Mouse (Mus musculus): Measurements from ENCODE around the gene Nek1. TPM values are rescaled to one million over a fixed set of nuclear protein-coding genes. Genes with fewer than 3 reads are reported as not detected.

Nek1 gene
- polyA plus RNA-seq, 1 experiment from 2014 or later, result 18.3 TPM

GRCm38 (mm10) chr8:61121631-61122030, 128.6 kb downstream of the Nek1 start:
- H3K9ac ChIP-seq, result no peak overlapping the region
- no peak for ATAC-seq
- WGBS, result 100% methylated on average over 1 of the region's 1 CpGs
- no peak overlapping the region for H3K4me2 ChIP-seq
- no peaks in the 10 kb centered on the region for H3K9me3 ChIP-seq (replicated peaks)
- no peaks in the 10 kb centered on the region for H3K4me1 ChIP-seq
- H3K27me3 ChIP-seq, result no peaks in the 10 kb centered on the region
- H3K27ac ChIP-seq, result no peak overlapping the region
- H3K36me3 ChIP-seq (ENCODE audit: poor library complexity, severe bottlenecking), result peaks cover 18% of the 10 kb centered on the region
- H3K4me3 ChIP-seq, result no peak overlapping the region

GRCm38 (mm10) chr8:61127299-61127861, 134.4 kb downstream of the Nek1 start:
- Histone ChIP-seq H3K36me3 (ENCODE audit: poor library complexity, severe bottlenecking) (peaks cover 14% of the 10 kb centered on the region), H3K9me3 (replicated peaks) (no peaks in the 10 kb centered on the region), H3K4me1 (no peaks in the 10 kb centered on the region), H3K4me3 (no peak overlapping the region), H3K9ac (no peak overlapping the region), H3K27me3 (no peaks in the 10 kb centered on the region), H3K27ac (no peak overlapping the region), H3K4me2 (no peak overlapping the region)
- WGBS, result 62% methylated on average over 2 of the region's 2 CpGs
- no peak for ATAC-seq

- Histone ChIP-seq H3K36me3 (ENCODE audit: poor library complexity, severe bottlenecking) (peaks cover 5% of the 10 kb centered on the region; the same call in 1 of the 2 replicates), H3K27me3 (no peaks in the 10 kb centered on the region), H3K27ac (no peak overlapping the region), H3K9ac (no peak overlapping the region), H3K9me3 (replicated peaks) (no peaks in the 10 kb centered on the region), H3K4me3 (no peak overlapping the region), H3K4me1 (no peaks in the 10 kb centered on the region), H3K4me2 (no peak overlapping the region)
- WGBS, result 90% methylated on average over 4 of the region's 4 CpGs
- no peak for ATAC-seq
Measured at GRCm38 (mm10) chr8:61132561-61133134, 139.7 kb downstream of the Nek1 start.

GRCm38 (mm10) chr8:61141869-61142268, 148.9 kb downstream of the Nek1 start:
- no peaks in the 10 kb centered on the region for H3K4me1 ChIP-seq
- H3K9me3 ChIP-seq (replicated peaks), result no peaks in the 10 kb centered on the region
- no peaks in the 10 kb centered on the region for H3K27me3 ChIP-seq
- H3K4me2 ChIP-seq, result no peak overlapping the region
- H3K4me3 ChIP-seq, result no peak overlapping the region
- H3K27ac ChIP-seq, result no peak overlapping the region
- H3K36me3 ChIP-seq (ENCODE audit: poor library complexity, severe bottlenecking), result no peaks in the 10 kb centered on the region
- no peak for ATAC-seq
- no peak overlapping the region for H3K9ac ChIP-seq
- 54% methylated on average over 6 of the region's 6 CpGs for WGBS

- WGBS, result 42% methylated on average over 3 of the region's 3 CpGs
- no peak overlapping the region for H3K27ac ChIP-seq
- no peaks in the 10 kb centered on the region for H3K9me3 ChIP-seq (replicated peaks)
- ATAC-seq, result no peak
- no peaks in the 10 kb centered on the region for H3K36me3 ChIP-seq (ENCODE audit: poor library complexity, severe bottlenecking)
- H3K4me1 ChIP-seq, result no peaks in the 10 kb centered on the region
- H3K27me3 ChIP-seq, result no peaks in the 10 kb centered on the region
- no peak overlapping the region for H3K4me3 ChIP-seq
- no peak overlapping the region for H3K4me2 ChIP-seq
- no peak overlapping the region for H3K9ac ChIP-seq
Measured at GRCm38 (mm10) chr8:61142302-61142701, 149.3 kb downstream of the Nek1 start.

GRCm38 (mm10) chr8:61142845-61143244, 149.8 kb downstream of the Nek1 start:
- H3K4me2 ChIP-seq, result no peak overlapping the region
- no peak overlapping the region for H3K27ac ChIP-seq
- H3K36me3 ChIP-seq (ENCODE audit: poor library complexity, severe bottlenecking), result no peaks in the 10 kb centered on the region
- no peaks in the 10 kb centered on the region for H3K4me1 ChIP-seq
- no peaks in the 10 kb centered on the region for H3K9me3 ChIP-seq (replicated peaks)
- H3K27me3 ChIP-seq, result no peaks in the 10 kb centered on the region
- H3K4me3 ChIP-seq, result no peak overlapping the region
- no peak overlapping the region for H3K9ac ChIP-seq
- ATAC-seq, result no peak

- Histone ChIP-seq H3K4me2 (no peak overlapping the region), H3K36me3 (ENCODE audit: poor library complexity, severe bottlenecking) (no peaks in the 10 kb centered on the region), H3K4me1 (0 out of 2 replicates have a peak, but pooled peaks cover 2% of the 10 kb centered on the region), H3K27me3 (no peaks in the 10 kb centered on the region), H3K9ac (no peak overlapping the region), H3K9me3 (replicated peaks) (no peaks in the 10 kb centered on the region), H3K4me3 (no peak overlapping the region), H3K27ac (no peak overlapping the region)
- no peak for ATAC-seq
- WGBS, result 53% methylated on average over 5 of the region's 5 CpGs
Measured at GRCm38 (mm10) chr8:61148728-61149127, 155.7 kb downstream of the Nek1 start.

- no peak for ATAC-seq
- Histone ChIP-seq H3K9me3 (replicated peaks) (no peaks in the 10 kb centered on the region), H3K36me3 (ENCODE audit: poor library complexity, severe bottlenecking) (no peaks in the 10 kb centered on the region), H3K9ac (no peak overlapping the region), H3K27ac (no peak overlapping the region), H3K4me2 (no peak overlapping the region), H3K27me3 (no peaks in the 10 kb centered on the region), H3K4me3 (no peak overlapping the region), H3K4me1 (0 out of 2 replicates have a peak, but pooled peaks cover 2% of the 10 kb centered on the region)
- 82% methylated on average over 4 of the region's 4 CpGs for WGBS
Measured at GRCm38 (mm10) chr8:61150596-61150995, 157.6 kb downstream of the Nek1 start.

- Histone ChIP-seq H3K4me2 (no peak overlapping the region), H3K9me3 (replicated peaks) (no peaks in the 10 kb centered on the region), H3K4me1 (no peaks in the 10 kb centered on the region), H3K4me3 (no peak overlapping the region), H3K9ac (no peak overlapping the region), H3K27me3 (no peaks in the 10 kb centered on the region), H3K36me3 (ENCODE audit: poor library complexity, severe bottlenecking) (no peaks in the 10 kb centered on the region), H3K27ac (no peak overlapping the region)
- ATAC-seq, result no peak
- WGBS, result 68% methylated on average over 1 of the region's 1 CpGs
Measured at GRCm38 (mm10) chr8:61156406-61156805, 163.4 kb downstream of the Nek1 start.

GRCm38 (mm10) chr8:61158540-61158939, 165.5 kb downstream of the Nek1 start:
- Histone ChIP-seq H3K36me3 (ENCODE audit: poor library complexity, severe bottlenecking) (no peaks in the 10 kb centered on the region), H3K4me1 (no peaks in the 10 kb centered on the region), H3K9ac (no peak overlapping the region), H3K4me3 (no peak overlapping the region), H3K27me3 (no peaks in the 10 kb centered on the region), H3K4me2 (no peak overlapping the region), H3K9me3 (replicated peaks) (no peaks in the 10 kb centered on the region), H3K27ac (no peak overlapping the region)
- 90% methylated on average over 3 of the region's 3 CpGs for WGBS
- no peak for ATAC-seq

GRCm38 (mm10) chr8:61161461-61162185, 168.6 kb downstream of the Nek1 start:
- Histone ChIP-seq H3K36me3 (ENCODE audit: poor library complexity, severe bottlenecking) (no peaks in the 10 kb centered on the region), H3K27ac (no peak overlapping the region), H3K9me3 (replicated peaks) (no peaks in the 10 kb centered on the region), H3K4me2 (no peak overlapping the region), H3K9ac (no peak overlapping the region), H3K27me3 (no peaks in the 10 kb centered on the region), H3K4me3 (no peak overlapping the region), H3K4me1 (no peaks in the 10 kb centered on the region)
- no peak for ATAC-seq
- WGBS, result 87% methylated on average over 6 of the region's 6 CpGs

- H3K4me3 ChIP-seq, result no peak overlapping the region
- H3K4me1 ChIP-seq, result no peaks in the 10 kb centered on the region
- H3K27ac ChIP-seq, result no peak overlapping the region
- H3K9ac ChIP-seq, result no peak overlapping the region
- WGBS, result 77% methylated on average over 1 of the region's 1 CpGs
- H3K36me3 ChIP-seq (ENCODE audit: poor library complexity, severe bottlenecking), result no peaks in the 10 kb centered on the region
- H3K9me3 ChIP-seq (replicated peaks), result no peaks in the 10 kb centered on the region
- H3K4me2 ChIP-seq, result no peak overlapping the region
- H3K27me3 ChIP-seq, result no peaks in the 10 kb centered on the region
- no peak for ATAC-seq
Measured at GRCm38 (mm10) chr8:61162186-61162566, 169.2 kb downstream of the Nek1 start.
